Comparison of ENCODE assay signal across 15 mouse cellular contexts in the genomic region with DNA sequence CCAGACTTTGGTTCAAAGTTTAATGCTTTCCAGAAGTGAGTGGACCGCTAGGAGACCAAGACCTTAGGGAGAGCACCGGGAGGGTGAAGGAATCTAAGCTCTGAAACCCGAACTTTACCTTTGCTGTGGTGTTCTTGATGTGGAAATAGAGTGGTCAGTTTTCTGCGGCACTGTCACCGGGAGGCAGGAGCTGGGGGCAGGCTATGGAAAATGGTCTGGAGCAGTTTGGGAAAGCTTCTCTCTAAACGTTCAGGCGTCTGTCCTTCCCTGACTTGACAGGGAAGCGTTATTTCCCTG. TPM values are rescaled to one million over a fixed set of nuclear protein-coding genes. Genes with fewer than 3 reads are reported as not detected.
DNase-seq lines count a peak whose midpoint lies in the region; ATAC-seq and TF ChIP-seq lines count a peak whose summit lies in the region.
"Had no signal": no experiment of that assay in that cellular context is flagged by ENCODE, and none has a peak within 500 bp of the region (broad histone marks: within the 10 kb centered on the region; RNA-seq: fewer than 3 reads in every experiment).

No protein-coding gene starts in this region.

- TF ChIP-seq CTCF in heart, adult 2 months (IDR thresholded peaks at IDR 0.05), result no peak
- no peak for TF ChIP-seq CTCF in hindbrain, postnatal 0 days (IDR thresholded peaks at IDR 0.05; ENCODE audit: low read depth)

- H3K79me2 ChIP-seq in heart, adult 2 months (replicated peaks; ENCODE audit: control insufficient read depth, insufficient read depth, low read length), result no peaks in the 10 kb centered on the region

- peaks cover 11% of the 10 kb centered on the region for H3K4me1 ChIP-seq in heart, embryonic 15.5 days (replicated peaks)
- no peaks in the 10 kb centered on the region for H3K4me1 ChIP-seq in heart, adult 2 months (ENCODE audit: control insufficient read depth, insufficient read depth, low read length)
- H3K4me1 ChIP-seq in neural tube, embryonic 12.5 days, result peaks cover 3% of the 10 kb centered on the region
- H3K4me1 ChIP-seq in hindbrain, postnatal 0 days (ENCODE audit: insufficient read depth, low read length), result no peaks in the 10 kb centered on the region

- H3K4me3 ChIP-seq in heart, embryonic 15.5 days, result peak overlapping the region; percentile 13; the same call in 1 of the 2 replicates
- H3K4me3 ChIP-seq in heart, adult 2 months, result no peak overlapping the region
- no peak overlapping the region for H3K4me3 ChIP-seq in neural tube, embryonic 12.5 days
- 0 out of 2 replicates have a peak overlapping the region, but pooled peaks have one; percentile 2 for H3K4me3 ChIP-seq in hindbrain, postnatal 0 days (ENCODE audit: low read length)
- H3K4me3 ChIP-seq: erythroblast, embryonic 14.5 days; liver, embryonic 12.5 days had no signal

- H3K27me3 ChIP-seq in heart, embryonic 15.5 days, result peaks cover 85% of the 10 kb centered on the region
- peaks cover 31% of the 10 kb centered on the region for H3K27me3 ChIP-seq in heart, adult 2 months (ENCODE audit: control insufficient read depth, insufficient read depth, low read length)
- H3K27me3 ChIP-seq in neural tube, embryonic 12.5 days (replicated peaks), result peaks cover 97% of the 10 kb centered on the region
- peaks cover 80% of the 10 kb centered on the region for H3K27me3 ChIP-seq in hindbrain, postnatal 0 days (ENCODE audit: insufficient read depth, low read length)

- no peak overlapping the region for H3K9ac ChIP-seq in heart, embryonic 15.5 days
- H3K9ac ChIP-seq in heart, adult 2 months (ENCODE audit: low read depth, low read length), result no peak overlapping the region
- H3K9ac ChIP-seq in neural tube, embryonic 12.5 days, result no peak overlapping the region
- H3K9ac ChIP-seq in hindbrain, postnatal 0 days (replicated peaks; ENCODE audit: low read length), result no peak overlapping the region
- H3K9ac ChIP-seq: liver, embryonic 12.5 days had no signal

- WGBS in heart, embryonic 15.5 days, result 4% methylated on average over 8 of the region's 8 CpGs
- 5% methylated on average over 8 of the region's 8 CpGs for WGBS in heart, adult 2 months
- 2% methylated on average over 8 of the region's 8 CpGs for WGBS in neural tube, embryonic 12.5 days
- WGBS in hindbrain, postnatal 0 days, result 6% methylated on average over 8 of the region's 8 CpGs

- TF ChIP-seq EP300 in heart, adult 2 months (IDR thresholded peaks at IDR 0.05; ENCODE audit: insufficient read depth, low read depth, low read length), result no peak

- ATAC-seq in heart, embryonic 15.5 days (replicated peaks; ENCODE audit: insufficient number of reproducible peaks, insufficient read depth, low FRiP score, low read depth), result no peak
- no peak for ATAC-seq in neural tube, embryonic 12.5 days (ENCODE audit: low FRiP score, low read depth)
- ATAC-seq in hindbrain, postnatal 0 days, result no peak
- ATAC-seq: liver, embryonic 12.5 days; lung, postnatal 0 days had no signal

- DNase-seq in heart, adult 2 months, result no peak
- no peak for DNase-seq in neural tube, embryonic 10.5 days (ENCODE audit: extremely low spot score, low spot score)
- no peak for DNase-seq in hindbrain, postnatal 0 days (ENCODE audit: low spot score)
- no peak for DNase-seq in spleen, postnatal 36 days (ENCODE audit: low spot score in 2 of 2)
- no peak for DNase-seq in left cerebral cortex, postnatal 4 days
- DNase-seq: cerebellum, adult 8-10 months; gastrocnemius, adult 2 months; right cerebral cortex, postnatal 4 days had no signal

- H3K9me3 ChIP-seq in heart, embryonic 15.5 days (replicated peaks), result no peaks in the 10 kb centered on the region
- H3K9me3 ChIP-seq in neural tube, embryonic 12.5 days, result no peaks in the 10 kb centered on the region
- H3K9me3 ChIP-seq in hindbrain, postnatal 0 days (ENCODE audit: low read length), result no peaks in the 10 kb centered on the region
- H3K9me3 ChIP-seq: liver, embryonic 12.5 days had no signal

- no peaks in the 10 kb centered on the region for H3K36me3 ChIP-seq in heart, embryonic 15.5 days
- H3K36me3 ChIP-seq in heart, adult 2 months (ENCODE audit: control insufficient read depth, insufficient read depth, low read length), result no peaks in the 10 kb centered on the region
- no peaks in the 10 kb centered on the region for H3K36me3 ChIP-seq in neural tube, embryonic 12.5 days
- H3K36me3 ChIP-seq in hindbrain, postnatal 0 days (ENCODE audit: insufficient read depth, low read length), result no peaks in the 10 kb centered on the region
- H3K36me3 ChIP-seq: liver, embryonic 12.5 days had no signal

- no peak for TF ChIP-seq POLR2A in heart, adult 2 months (IDR thresholded peaks at IDR 0.05; ENCODE audit: insufficient read depth, low read depth, low read length)

- H3K4me2 ChIP-seq in heart, embryonic 15.5 days, result no peak overlapping the region
- H3K4me2 ChIP-seq in neural tube, embryonic 12.5 days (replicated peaks), result peak overlapping the region; percentile 36
- H3K4me2 ChIP-seq in hindbrain, postnatal 0 days (ENCODE audit: low read depth, low read length), result no peak overlapping the region

- intact Hi-C loops in heart, adult 2 months (cut with DNase I), result no loop called here
- intact Hi-C loops in left cerebral cortex, postnatal 4 days (cut with DNase I), result no loop called here

- H3K27ac ChIP-seq in heart, embryonic 15.5 days, result no peak overlapping the region
- no peak overlapping the region for H3K27ac ChIP-seq in heart, adult 2 months
- no peak overlapping the region for H3K27ac ChIP-seq in neural tube, embryonic 12.5 days
- H3K27ac ChIP-seq in hindbrain, postnatal 0 days, result no peak overlapping the region
- H3K27ac ChIP-seq: gastrocnemius, adult 2 months; liver, embryonic 12.5 days had no signal

RNA-seq across cellular contexts. Expression of a gene that starts 5.9 kb away (rescaled TPM):
- polyA plus RNA-seq in heart, embryonic 15.5 days (2015; fragmentation: Nextera tagmentation; extraction: Ambion mirVana), result not detected in 2 replicates
- total RNA-seq in heart, adult 2 months (2021), result not detected
- not detected in 2 replicates for polyA plus RNA-seq in heart, adult 2 months (2012; rRNA removed)
- 35.7 and 44.0 TPM in 2 replicates for polyA plus RNA-seq in neural tube, embryonic 12.5 days (2016; fragmentation: Nextera tagmentation; extraction: Ambion mirVana)
- total RNA-seq in hindbrain, postnatal 0 days (2014; rRNA removed), result 1.3 TPM in 1 of 2 replicates, not detected in the other
- 1.8 and 1.9 TPM in 2 replicates for polyA plus RNA-seq in hindbrain, postnatal 0 days (2015; fragmentation: Nextera tagmentation; extraction: Ambion mirVana)
- not detected for total RNA-seq in left cerebral cortex, postnatal 4 days (2021)
- total RNA-seq: gastrocnemius, adult 2 months had no signal
- polyA plus RNA-seq: erythroblast, embryonic 14.5 days; liver, embryonic 12.5 days; lung, postnatal 0 days; stomach, embryonic 16.5 days; urinary bladder, adult 2 months had no signal

Comparison
In these comparisons a context has a peak if more than half of its experiments do, and no peak if none do; other contexts are left out.
1. H3K4me3 ChIP-seq: peak in heart, embryonic 15.5 days (single experiment) and hindbrain, postnatal 0 days (single experiment); none in heart, adult 2 months (single experiment) and neural tube, embryonic 12.5 days (single experiment).
2. RNA of a gene that starts 5.9 kb away (polyA plus RNA-seq): 35.7 to 44.0 TPM in neural tube, embryonic 12.5 days; 1.8 to 1.9 TPM in hindbrain, postnatal 0 days, not detected in heart, adult 2 months and not detected in heart, embryonic 15.5 days; every median in the first group is over 10 times any median in the second.